Mouse (Mus musculus): ENCODE data around the gene Uqcrfs1. TPM values are rescaled to one million over a fixed set of nuclear protein-coding genes. Genes with fewer than 3 reads are reported as not detected.

Uqcrfs1 gene
- 275 and 292 TPM in 2 replicates for polyA plus RNA-seq (2012; rRNA removed)

- Histone ChIP-seq H3K27me3 (ENCODE audit: control insufficient read depth, insufficient read depth, low read length) (no peaks in the 10 kb centered on the region), H3K36me3 (ENCODE audit: control insufficient read depth, insufficient read depth, low read length) (peaks cover 8% of the 10 kb centered on the region), H3K4me1 (ENCODE audit: control insufficient read depth, insufficient read depth, insufficient read length, low read length) (peaks cover 2% of the 10 kb centered on the region; the same call in 1 of the 2 replicates), H3K27ac (ENCODE audit: insufficient read depth, low read depth, low read length) (peak within 1 kb of the TSS; percentile 74), H3K4me3 (ENCODE audit: low read depth, low read length) (peak within 1 kb of the TSS; percentile 92)
- WGBS, result under 1% methylated on average over 82 of the region's 82 CpGs
- TF ChIP-seq CTCF (IDR thresholded peaks at IDR 0.05; ENCODE audit: extremely low read depth, insufficient read length, insufficient replicate concordance, low read depth, low read length) (no peak), POLR2A (IDR thresholded peaks at IDR 0.05; ENCODE audit: low read depth, low read length) (peak; percentile 89)
These were observed at the start of gene Uqcrfs1 for GRCm38 (mm10) chr13:30544856-30545604. TSS of gene Uqcrfs1 (minus strand) at chr13:30545362.

GRCm38 (mm10) chr13:30585786-30586185, 40.6 kb upstream of the Uqcrfs1 start:
- Histone ChIP-seq H3K27ac (ENCODE audit: insufficient read depth, low read depth, low read length) (no peak overlapping the region), H3K4me1 (ENCODE audit: control insufficient read depth, insufficient read depth, insufficient read length, low read length) (no peaks in the 10 kb centered on the region), H3K4me3 (ENCODE audit: low read depth, low read length) (no peak overlapping the region), H3K36me3 (ENCODE audit: control insufficient read depth, insufficient read depth, low read length) (no peaks in the 10 kb centered on the region), H3K27me3 (ENCODE audit: control insufficient read depth, insufficient read depth, low read length) (no peaks in the 10 kb centered on the region; the same call in 1 of the 2 replicates)
- TF ChIP-seq POLR2A (IDR thresholded peaks at IDR 0.05; ENCODE audit: low read depth, low read length), result no peak
- TF ChIP-seq CTCF (IDR thresholded peaks at IDR 0.05; ENCODE audit: extremely low read depth, insufficient read length, insufficient replicate concordance, low read depth, low read length), result no peak
- WGBS, result 75% methylated on average over 3 of the region's 3 CpGs

GRCm38 (mm10) chr13:30582541-30582940, 37.4 kb upstream of the Uqcrfs1 start:
- 62% methylated on average over 2 of the region's 2 CpGs for WGBS
- H3K27ac ChIP-seq (ENCODE audit: insufficient read depth, low read depth, low read length), result no peak overlapping the region

GRCm38 (mm10) chr13:30578806-30579205, 33.6 kb upstream of the Uqcrfs1 start:
- no peak overlapping the region for H3K27ac ChIP-seq (ENCODE audit: insufficient read depth, low read depth, low read length)
- whole genome bisulfite sequencing, result 64% methylated on average over 2 of the region's 2 CpGs
- TF ChIP-seq CTCF (IDR thresholded peaks at IDR 0.05; ENCODE audit: extremely low read depth, insufficient read length, insufficient replicate concordance, low read depth, low read length) (no peak), POLR2A (IDR thresholded peaks at IDR 0.05; ENCODE audit: low read depth, low read length) (no peak)

More at GRCm38 (mm10) chr13:30582541-30582940, 37.4 kb upstream of the Uqcrfs1 start:
- Histone ChIP-seq H3K4me3 (ENCODE audit: low read depth, low read length) (no peak overlapping the region), H3K27me3 (ENCODE audit: control insufficient read depth, insufficient read depth, low read length) (no peaks in the 10 kb centered on the region; the same call in 1 of the 2 replicates), H3K4me1 (ENCODE audit: control insufficient read depth, insufficient read depth, insufficient read length, low read length) (no peaks in the 10 kb centered on the region), H3K36me3 (ENCODE audit: control insufficient read depth, insufficient read depth, low read length) (no peaks in the 10 kb centered on the region)
- no peak for TF ChIP-seq CTCF (IDR thresholded peaks at IDR 0.05; ENCODE audit: extremely low read depth, insufficient read length, insufficient replicate concordance, low read depth, low read length)
- no peak for TF ChIP-seq POLR2A (IDR thresholded peaks at IDR 0.05; ENCODE audit: low read depth, low read length)

GRCm38 (mm10) chr13:30576819-30577218, 31.7 kb upstream of the Uqcrfs1 start:
- H3K27me3 ChIP-seq (ENCODE audit: control insufficient read depth, insufficient read depth, low read length), result no peaks in the 10 kb centered on the region
- H3K4me3 ChIP-seq (ENCODE audit: low read depth, low read length), result no peak overlapping the region
- no peaks in the 10 kb centered on the region for H3K4me1 ChIP-seq (ENCODE audit: control insufficient read depth, insufficient read depth, insufficient read length, low read length)
- TF ChIP-seq POLR2A (IDR thresholded peaks at IDR 0.05; ENCODE audit: low read depth, low read length), result no peak
- TF ChIP-seq CTCF (IDR thresholded peaks at IDR 0.05; ENCODE audit: extremely low read depth, insufficient read length, insufficient replicate concordance, low read depth, low read length), result no peak
- no peak overlapping the region for H3K27ac ChIP-seq (ENCODE audit: insufficient read depth, low read depth, low read length)
- WGBS, result 74% methylated on average over 2 of the region's 2 CpGs
- H3K36me3 ChIP-seq (ENCODE audit: control insufficient read depth, insufficient read depth, low read length), result no peaks in the 10 kb centered on the region

More at GRCm38 (mm10) chr13:30578806-30579205, 33.6 kb upstream of the Uqcrfs1 start:
- Histone ChIP-seq H3K4me3 (ENCODE audit: low read depth, low read length) (no peak overlapping the region), H3K4me1 (ENCODE audit: control insufficient read depth, insufficient read depth, insufficient read length, low read length) (no peaks in the 10 kb centered on the region), H3K27me3 (ENCODE audit: control insufficient read depth, insufficient read depth, low read length) (no peaks in the 10 kb centered on the region; the same call in 1 of the 2 replicates), H3K36me3 (ENCODE audit: control insufficient read depth, insufficient read depth, low read length) (no peaks in the 10 kb centered on the region)

GRCm38 (mm10) chr13:30572971-30573370, 27.8 kb upstream of the Uqcrfs1 start:
- no peak overlapping the region for H3K4me3 ChIP-seq (ENCODE audit: low read depth, low read length)

GRCm38 (mm10) chr13:30570182-30570581, 25.0 kb upstream of the Uqcrfs1 start:
- H3K27me3 ChIP-seq (ENCODE audit: control insufficient read depth, insufficient read depth, low read length), result no peaks in the 10 kb centered on the region

More at GRCm38 (mm10) chr13:30572971-30573370, 27.8 kb upstream of the Uqcrfs1 start:
- Histone ChIP-seq H3K27me3 (ENCODE audit: control insufficient read depth, insufficient read depth, low read length) (no peaks in the 10 kb centered on the region), H3K27ac (ENCODE audit: insufficient read depth, low read depth, low read length) (no peak overlapping the region), H3K36me3 (ENCODE audit: control insufficient read depth, insufficient read depth, low read length) (no peaks in the 10 kb centered on the region), H3K4me1 (ENCODE audit: control insufficient read depth, insufficient read depth, insufficient read length, low read length) (no peaks in the 10 kb centered on the region)
- 67% methylated on average over 4 of the region's 4 CpGs for WGBS
- TF ChIP-seq CTCF (IDR thresholded peaks at IDR 0.05; ENCODE audit: extremely low read depth, insufficient read length, insufficient replicate concordance, low read depth, low read length) (no peak), POLR2A (IDR thresholded peaks at IDR 0.05; ENCODE audit: low read depth, low read length) (no peak)

More at GRCm38 (mm10) chr13:30570182-30570581, 25.0 kb upstream of the Uqcrfs1 start:
- TF ChIP-seq POLR2A (IDR thresholded peaks at IDR 0.05; ENCODE audit: low read depth, low read length) (no peak), CTCF (IDR thresholded peaks at IDR 0.05; ENCODE audit: extremely low read depth, insufficient read length, insufficient replicate concordance, low read depth, low read length) (no peak)
- WGBS, result 76% methylated on average over 1 of the region's 1 CpGs
- no peak overlapping the region for H3K27ac ChIP-seq (ENCODE audit: insufficient read depth, low read depth, low read length)
- H3K4me1 ChIP-seq (ENCODE audit: control insufficient read depth, insufficient read depth, insufficient read length, low read length), result no peaks in the 10 kb centered on the region
- no peaks in the 10 kb centered on the region for H3K36me3 ChIP-seq (ENCODE audit: control insufficient read depth, insufficient read depth, low read length)
- H3K4me3 ChIP-seq (ENCODE audit: low read depth, low read length), result no peak overlapping the region

All from small intestine, adult 2 months (tissue).